Mouse (Mus musculus) NIH3T3 (cell line): ENCODE results near the gene Slc27a1.

Experiments
- DNase-seq: peaks from one replicate; pipeline ENCODE4 v3.0.0-alpha.2; 2012; ENCODE audit warnings: low read depth

Slc27a1 gene

DNA sequence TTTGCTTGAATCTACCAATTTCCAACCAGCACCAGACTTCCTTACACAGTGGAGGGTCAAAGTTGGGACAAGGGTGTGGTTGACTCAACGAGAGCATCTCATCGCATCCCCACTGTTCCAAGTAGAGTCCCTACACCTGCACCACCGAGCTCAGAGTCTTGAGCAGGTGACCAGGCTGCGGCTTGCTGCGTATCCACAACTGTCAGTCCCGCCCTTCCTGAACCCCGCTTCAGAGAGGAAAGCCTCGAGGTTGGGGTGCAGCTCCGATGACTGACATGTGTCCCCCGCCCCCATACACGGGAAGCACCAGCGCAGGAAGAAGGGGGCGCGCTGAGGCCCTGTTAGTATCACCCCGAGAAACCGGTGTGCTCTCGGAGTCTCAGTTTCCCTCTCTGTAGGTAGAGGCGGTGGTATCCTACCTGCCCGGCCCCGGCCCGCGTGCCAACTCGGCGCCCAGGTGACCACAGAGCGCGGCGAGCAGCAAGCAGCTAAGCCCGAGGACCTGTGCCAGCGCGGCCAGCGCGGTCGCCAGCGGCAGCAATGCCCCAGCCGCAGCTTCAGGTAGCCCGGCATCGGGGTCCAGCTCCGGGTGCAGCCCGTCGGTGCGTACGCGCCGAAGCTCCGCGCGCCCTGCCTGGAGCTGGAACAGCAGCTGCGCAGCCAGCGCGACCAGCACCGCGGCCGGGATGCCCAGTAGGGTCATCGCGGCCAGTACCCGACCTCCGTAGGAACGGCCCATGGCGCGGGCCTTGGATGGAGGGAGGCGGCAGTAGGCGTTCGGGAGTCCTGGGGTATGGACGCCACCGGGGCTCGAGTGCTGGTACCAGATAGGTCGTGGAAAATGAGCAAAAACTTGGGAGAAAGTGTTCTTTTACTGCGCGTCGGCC, 10.4 kb upstream of the Slc27a1 start, which contains the start of gene Tmem221:
Tmem221 (minus strand) TSS at position 801 of the 887 bp plus-strand sequence.
- no peak for DNase-seq

- no peak for DNase-seq
Measured at GRCm38 (mm10) chr8:71558958-71559690, 9.6 kb upstream of the Slc27a1 start.

DNA sequence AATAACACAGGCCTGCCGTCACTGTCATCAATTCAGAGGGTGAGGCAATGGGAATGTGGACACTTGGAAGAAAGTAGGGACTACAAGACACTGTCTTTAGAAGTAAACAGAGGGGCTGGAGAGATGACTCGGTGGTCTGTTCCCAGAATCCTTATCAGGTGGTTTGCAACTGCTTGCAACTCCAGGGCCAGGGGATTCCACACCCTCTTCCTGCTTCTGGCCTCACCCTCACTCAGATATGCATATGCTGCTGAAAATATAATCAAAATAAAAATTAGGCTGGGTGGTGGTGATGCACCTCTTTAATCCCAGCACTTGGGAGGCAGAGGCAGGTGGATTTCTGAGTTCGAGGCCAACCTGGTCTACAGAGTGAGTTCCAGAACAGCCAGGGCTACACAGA, 8.6 kb upstream of the Slc27a1 start:
- DNase-seq: no peak

DNA sequence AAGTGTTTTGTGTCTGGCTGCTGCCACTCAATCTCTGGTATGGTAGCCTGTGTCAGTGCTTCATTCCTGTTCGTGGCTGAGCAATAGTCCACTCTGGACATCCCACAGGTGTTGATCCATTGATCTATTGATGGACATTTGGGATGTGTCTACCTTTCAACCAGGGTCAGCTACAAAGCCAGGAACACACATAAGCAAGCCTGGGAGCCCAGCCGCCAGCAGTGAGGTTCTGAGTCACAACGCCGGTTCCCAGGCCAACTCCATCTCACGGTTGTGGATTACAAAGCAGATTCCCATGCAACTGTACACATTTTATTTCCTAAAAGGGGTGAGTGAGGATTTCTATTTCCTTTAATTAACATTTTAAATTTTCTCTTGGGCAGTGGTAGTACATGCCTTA, 7.9 kb upstream of the Slc27a1 start:
- DNase-seq: no peak

GRCm38 (mm10) chr8:71561401-71561800, 7.3 kb upstream of the Slc27a1 start:
- DNase-seq: peak; percentile 88

DNA sequence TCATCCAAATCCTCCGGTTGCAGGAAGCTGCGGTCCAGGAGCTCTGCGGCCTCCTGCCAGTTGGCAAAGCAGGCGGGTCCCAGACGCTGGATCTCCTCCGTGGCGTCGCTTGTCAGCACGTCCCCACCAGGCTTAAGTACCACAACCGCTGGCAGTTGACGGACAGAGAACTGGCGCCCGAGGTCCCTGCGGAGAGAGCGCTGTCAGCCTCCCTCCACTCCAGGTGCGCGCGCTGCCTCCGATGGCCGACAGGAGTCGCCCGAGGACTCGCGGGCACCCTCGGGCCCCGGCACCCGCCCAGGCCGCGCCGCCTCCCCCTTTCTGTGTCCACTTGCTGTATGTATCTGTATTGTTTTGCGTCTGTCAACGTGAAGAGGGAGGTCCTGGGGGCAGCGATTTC, 5.9 kb upstream of the Slc27a1 start:
- peak; percentile 79 for DNase-seq

- DNase-seq: no peak
Measured at GRCm38 (mm10) chr8:71563992-71564391, 4.7 kb upstream of the Slc27a1 start.

GRCm38 (mm10) chr8:71566501-71566900, 2.2 kb upstream of the Slc27a1 start, which contains the start of gene Nxnl1:
Gene Nxnl1 (minus strand): TSS chr8:71566601.
- no peak for DNase-seq

DNA sequence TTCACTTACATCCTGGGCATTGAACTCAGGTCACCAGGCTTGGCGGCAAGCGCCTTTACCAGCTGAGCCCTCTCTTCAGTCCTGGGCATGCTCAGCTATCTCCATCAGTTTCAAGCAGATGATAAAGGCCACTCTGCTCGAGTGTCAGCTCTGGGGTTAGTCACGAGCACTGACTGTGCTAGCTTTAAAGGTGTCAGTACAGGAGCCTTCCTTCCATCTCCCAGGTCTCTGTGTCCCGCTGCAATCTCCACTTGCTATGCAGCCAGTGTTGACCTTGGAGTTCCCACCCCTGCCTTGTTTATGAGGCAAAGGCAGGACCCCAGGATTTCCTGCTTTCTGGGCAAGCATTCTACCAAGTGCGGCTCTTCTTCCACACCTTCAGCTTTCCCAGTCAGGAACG, 1.1 kb upstream of the Slc27a1 start:
- DNase-seq: no peak

GRCm38 (mm10) chr8:71568941-71569340, 259 bp downstream of the Slc27a1 start:
- DNase-seq: no peak

DNA sequence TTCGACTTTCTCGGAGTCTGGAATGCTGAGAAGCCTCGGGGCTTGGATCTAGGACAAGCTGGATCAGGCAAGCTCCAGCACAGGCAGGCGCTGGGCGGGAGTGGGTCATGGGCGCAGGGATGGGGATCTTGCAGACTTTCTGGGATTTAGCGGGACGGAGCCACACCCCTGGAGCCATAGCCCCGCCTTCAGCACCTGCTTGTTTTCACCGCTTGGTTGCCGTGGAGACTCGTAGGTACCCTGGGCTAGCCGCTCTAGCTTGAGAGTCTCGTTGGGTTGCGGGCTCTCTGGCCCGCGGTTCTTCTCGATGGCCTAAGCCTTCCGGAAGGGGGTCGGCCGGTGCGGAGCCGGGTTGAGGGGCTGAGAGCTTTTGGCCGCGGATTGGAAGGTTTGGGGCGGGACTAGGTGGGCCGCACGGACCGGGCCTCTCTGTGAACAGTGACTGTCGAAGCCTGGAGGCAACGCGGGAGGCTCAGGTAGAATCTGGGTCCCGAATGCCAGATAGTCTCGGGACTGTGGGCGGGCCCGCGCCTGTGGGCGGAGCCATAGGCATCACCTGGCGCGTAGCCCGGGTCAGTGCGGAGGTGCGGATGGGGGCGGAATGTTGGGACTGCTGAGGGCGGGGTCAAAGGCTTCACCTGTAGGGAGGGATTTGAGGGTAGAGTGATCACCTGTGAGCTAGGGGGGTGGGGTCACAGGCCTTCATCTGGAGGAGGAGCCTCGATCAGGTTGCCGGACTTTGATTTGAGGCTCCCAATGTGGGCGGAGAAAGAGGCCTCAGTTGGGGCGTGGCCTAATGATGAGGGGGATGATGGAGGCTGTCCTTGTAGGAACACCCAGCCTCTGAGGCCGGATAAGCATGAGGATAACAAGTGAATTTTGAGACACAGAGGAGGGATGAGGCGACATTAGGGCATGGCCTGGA, 946 bp downstream of the Slc27a1 start:
- peak; percentile 88 for DNase-seq

DNA sequence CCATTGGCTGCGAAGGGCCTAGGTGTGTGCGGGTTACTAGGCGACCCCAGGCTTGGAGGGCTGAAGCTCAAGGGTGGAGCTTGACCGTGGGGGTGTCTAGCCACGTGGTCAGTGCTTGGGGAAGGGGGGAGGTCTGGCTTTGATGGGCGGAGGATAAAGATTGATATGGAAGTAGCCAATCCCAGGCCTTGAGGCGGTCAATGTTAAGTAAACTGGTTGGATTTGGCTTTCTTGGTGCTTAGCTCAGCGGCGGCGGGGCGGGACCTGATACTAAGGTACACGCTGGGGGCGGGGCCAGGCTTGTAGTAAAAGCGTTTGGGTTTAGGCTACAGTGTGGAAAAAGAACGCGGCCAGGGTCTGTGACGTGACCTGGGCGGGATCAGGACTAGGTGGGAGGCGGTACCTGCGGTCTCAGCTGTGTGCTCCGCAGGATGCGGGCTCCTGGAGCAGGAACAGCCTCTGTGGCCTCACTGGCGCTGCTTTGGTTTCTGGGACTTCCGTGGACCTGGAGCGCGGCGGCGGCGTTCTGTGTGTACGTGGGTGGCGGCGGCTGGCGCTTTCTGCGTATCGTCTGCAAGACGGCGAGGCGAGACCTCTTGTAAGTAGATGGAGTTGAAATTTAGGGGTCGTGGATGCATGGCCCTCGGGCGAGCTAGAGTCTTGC, 1.7 kb downstream of the Slc27a1 start:
- peak; percentile 96 for DNase-seq

DNA sequence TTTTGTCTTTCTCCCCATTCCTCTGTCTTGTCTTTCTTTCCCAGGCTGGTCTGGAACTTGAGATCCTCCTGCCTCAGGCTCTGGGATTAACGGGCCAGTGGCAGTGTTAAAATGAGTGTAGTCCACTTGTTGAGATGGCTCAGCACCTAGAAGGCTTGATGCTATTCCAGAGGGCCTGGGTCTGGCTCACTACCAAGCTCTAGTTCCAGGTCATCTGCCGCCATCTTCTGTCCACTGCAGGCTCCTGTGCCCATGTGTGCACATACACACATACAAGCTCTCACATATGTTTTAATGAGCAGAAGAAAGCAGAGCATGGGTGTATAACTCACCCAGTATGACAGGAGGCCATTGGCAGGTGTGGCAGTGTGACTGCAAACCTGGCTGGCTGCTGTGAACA, 3.4 kb downstream of the Slc27a1 start:
- DNase-seq: no peak

DNA sequence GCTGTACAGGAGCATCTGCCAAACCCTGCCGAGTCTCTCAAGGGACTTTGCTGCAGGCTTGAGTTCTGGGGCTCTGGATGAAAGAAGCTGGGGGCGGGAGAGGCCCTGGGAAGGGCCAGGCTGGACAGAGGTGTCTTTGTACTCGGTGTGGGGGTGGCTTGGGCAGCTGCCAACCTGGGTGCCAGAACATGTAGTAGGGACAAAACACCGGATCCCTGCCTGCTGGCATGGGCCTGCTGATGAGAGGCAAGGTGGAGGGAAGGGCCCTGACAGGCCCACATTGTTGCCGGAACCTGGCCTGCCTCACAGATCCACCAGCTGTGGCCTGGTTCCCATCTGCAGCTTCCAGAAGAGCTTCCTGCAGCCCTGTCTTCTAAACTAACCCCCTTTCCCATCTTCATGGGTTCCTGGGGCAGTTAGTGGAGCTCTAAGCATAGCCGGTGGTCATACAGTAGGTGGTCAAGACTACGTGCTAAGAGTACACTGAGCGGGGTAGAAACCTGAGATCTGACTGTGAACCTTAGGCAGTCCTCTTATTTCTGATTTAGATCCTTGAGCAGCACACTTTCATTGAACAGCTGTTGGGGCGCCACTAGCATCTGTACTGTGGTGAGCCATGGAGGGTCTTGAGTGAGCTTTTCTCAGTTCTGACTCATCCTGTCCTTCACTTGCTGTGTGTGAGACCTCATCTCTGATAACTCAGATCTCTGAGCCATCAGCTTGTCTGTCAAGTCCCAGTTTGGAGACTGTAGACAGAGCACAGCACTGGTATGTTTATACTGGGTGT, 4.4 kb downstream of the Slc27a1 start:
- peak; percentile 78 for DNase-seq

DNA sequence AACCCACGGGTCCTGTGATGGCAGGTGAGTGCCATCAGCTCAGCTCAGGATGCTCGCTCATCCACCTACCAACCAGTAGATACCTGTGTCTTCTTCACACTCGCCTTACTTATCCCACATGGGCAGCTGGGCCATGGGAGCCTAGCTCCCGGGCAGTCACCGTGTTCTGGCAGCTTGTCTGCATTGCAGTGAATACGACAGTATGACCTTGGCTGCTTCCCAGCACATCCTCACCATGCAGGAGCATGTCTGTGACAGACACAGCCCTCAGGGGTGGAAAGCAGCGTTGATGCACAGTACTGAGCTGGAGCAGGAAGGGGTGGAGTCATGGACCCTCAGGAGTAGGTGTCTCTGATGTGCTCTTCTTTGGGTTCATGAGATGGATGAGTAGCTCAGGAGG, 5.7 kb downstream of the Slc27a1 start:
- no peak for DNase-seq

DNA sequence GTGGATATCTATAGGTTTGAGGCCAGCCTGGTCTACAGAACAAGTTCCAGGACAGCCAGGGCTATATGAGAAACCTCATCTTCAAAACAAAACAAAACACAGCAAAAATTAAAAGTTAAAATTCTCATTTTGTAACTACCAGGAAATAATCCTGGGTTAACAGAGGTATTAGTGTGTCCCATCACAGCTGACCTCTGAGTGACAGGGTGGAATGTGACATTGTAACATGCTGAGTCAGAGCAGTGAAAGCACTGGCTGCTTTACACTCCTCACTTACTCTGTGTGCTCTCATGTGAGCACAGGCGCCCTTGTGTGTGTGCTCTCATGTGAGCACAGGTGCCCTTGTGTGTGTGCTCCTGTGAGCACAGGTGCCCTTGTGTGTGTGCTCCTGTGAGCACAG, 6.3 kb downstream of the Slc27a1 start:
- DNase-seq: no peak

- no peak for DNase-seq
Measured at GRCm38 (mm10) chr8:71577856-71578387, 9.2 kb downstream of the Slc27a1 start.

- DNase-seq: peak; percentile 45
Measured at GRCm38 (mm10) chr8:71579009-71579408, 10.3 kb downstream of the Slc27a1 start.

DNA sequence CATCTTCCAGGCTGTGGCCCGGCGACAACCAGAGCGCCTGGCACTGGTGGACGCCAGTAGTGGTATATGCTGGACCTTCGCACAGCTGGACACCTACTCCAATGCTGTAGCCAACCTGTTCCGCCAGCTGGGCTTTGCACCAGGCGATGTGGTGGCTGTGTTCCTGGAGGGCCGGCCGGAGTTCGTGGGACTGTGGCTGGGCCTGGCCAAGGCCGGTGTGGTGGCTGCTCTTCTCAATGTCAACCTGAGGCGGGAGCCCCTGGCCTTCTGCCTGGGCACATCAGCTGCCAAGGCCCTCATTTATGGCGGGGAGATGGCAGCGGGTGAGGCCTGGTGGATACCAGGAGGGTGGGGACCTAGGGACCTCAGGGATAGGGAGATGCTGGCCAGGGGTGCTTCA, 10.8 kb downstream of the Slc27a1 start:
- DNase-seq: no peak

DNA sequence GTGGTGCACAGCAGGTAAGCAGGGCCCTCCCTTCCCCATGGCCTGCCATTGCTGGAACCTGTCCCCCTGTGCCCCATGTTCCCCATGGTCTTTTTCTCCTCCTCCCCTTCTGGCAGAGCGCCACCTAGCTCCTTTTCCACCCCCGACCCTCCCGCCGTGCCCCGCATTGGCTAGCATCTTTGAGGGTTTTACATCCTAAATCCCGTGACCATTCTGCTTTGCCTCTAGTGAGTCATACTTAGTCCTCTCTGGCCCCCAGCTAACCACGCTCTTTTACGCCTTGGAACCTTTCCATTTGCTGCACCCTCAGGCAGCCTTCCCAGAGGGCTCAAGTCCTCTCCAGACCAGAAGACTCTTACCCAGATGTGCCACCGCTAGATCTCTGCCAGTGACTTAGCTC, 11.5 kb downstream of the Slc27a1 start:
- DNase-seq: peak; percentile 83
